Mouse (Mus musculus) C2C12 (cell line): Measurements from ENCODE around the gene Mafb. TPM values are rescaled to one million over a fixed set of nuclear protein-coding genes. Genes with fewer than 3 reads are reported as not detected.

ENCODE experiments used
- H3K27me3 ChIP-seq: one replicate; pipeline ENCODE4 v1.6.1; 2011; ENCODE audit not compliant: control insufficient read depth, insufficient read depth, insufficient read length
- H3K36me3 ChIP-seq: one replicate; pipeline ENCODE4 v1.6.1; 2011; ENCODE audit not compliant: control insufficient read depth, insufficient read depth
- H3K4me3 ChIP-seq: one replicate; pipeline ENCODE4 v1.5.1; 2011; ENCODE audit warnings: mild to moderate bottlenecking, control low read depth; ENCODE audit not compliant: poor library complexity, insufficient read depth, severe bottlenecking
- H3K79me2 ChIP-seq: one replicate; pipeline ENCODE4 v1.6.1; 2011; ENCODE audit not compliant: control insufficient read depth, insufficient read depth
- H3K79me3 ChIP-seq: one replicate; pipeline ENCODE4 v1.6.1; 2011; ENCODE audit warnings: low read depth, control low read depth
- H3ac ChIP-seq: one replicate; pipeline ENCODE3; 2011; ENCODE audit warnings: low read depth; ENCODE audit not compliant: control insufficient read depth, insufficient read length
- CEBPB ChIP-seq: IDR thresholded peaks from one replicate; pipeline ENCODE4 v1.6.1; 2011; ENCODE audit warnings: low read depth, mild to moderate bottlenecking, control low read depth, moderate library complexity
- CTCF ChIP-seq: IDR thresholded peaks from one replicate; pipeline ENCODE4 v1.5.1; 2011; ENCODE audit not compliant: control insufficient read depth, insufficient read depth, insufficient read length
- FOSL1 ChIP-seq: IDR thresholded peaks from one replicate; pipeline ENCODE4 v1.8.0; 2011; ENCODE audit warnings: mild to moderate bottlenecking, low read length; ENCODE audit not compliant: poor library complexity, insufficient read depth, severe bottlenecking
- MAX ChIP-seq: IDR thresholded peaks from one replicate; pipeline ENCODE4 v1.6.1; 2011; ENCODE audit warnings: mild to moderate bottlenecking, control low read depth
- MYOD1 ChIP-seq: IDR thresholded peaks from one replicate; pipeline ENCODE4 v1.6.1; 2011; ENCODE audit warnings: low read depth; ENCODE audit not compliant: control insufficient read depth, insufficient read length
- MYOG ChIP-seq: IDR thresholded peaks from one replicate; pipeline ENCODE4 v1.6.1; 2011; ENCODE audit not compliant: control insufficient read depth, insufficient read length; ENCODE audit errors: extremely low read depth
- USF1 ChIP-seq: IDR thresholded peaks from one replicate; pipeline ENCODE4 v1.6.1; 2011; ENCODE audit warnings: low read depth, mild to moderate bottlenecking, control low read depth, moderate library complexity
- polyA plus RNA-seq: library from polyadenylated mRNA; unstranded; fragments of >200 nt; fragmentation: generic; extraction: Trizol; gene quantifications from one replicate; pipeline ENCODE4 v1.2.1, GENCODE M21; 2012; ENCODE audit warnings: missing spikeins

The Mafb gene
- polyA plus RNA-seq, 1 experiment: 0.01 TPM

- Histone ChIP-seq H3K79me3 (no peaks in the 10 kb centered on the region), H3K36me3 (no peaks in the 10 kb centered on the region), H3ac (no peak overlapping the region), H3K79me2 (no peaks in the 10 kb centered on the region), H3K27me3 (peaks cover 26% of the 10 kb centered on the region), H3K4me3 (no peak overlapping the region)
- no peak for TF ChIP-seq MYOG
- no peak for TF ChIP-seq CEBPB
- no peak for TF ChIP-seq CTCF
- no peak for TF ChIP-seq FOSL1
- TF ChIP-seq MAX: no peak
- no peak for TF ChIP-seq MYOD1
- TF ChIP-seq USF1: no peak
These were observed 3.0 kb upstream of the Mafb start for GRCm38 (mm10) chr2:160369653-160370420.

- Histone ChIP-seq H3K36me3 (no peaks in the 10 kb centered on the region), H3K79me3 (no peaks in the 10 kb centered on the region), H3K79me2 (no peaks in the 10 kb centered on the region), H3K27me3 (peaks cover 26% of the 10 kb centered on the region), H3ac (no peak overlapping the region), H3K4me3 (no peak overlapping the region)
- TF ChIP-seq FOSL1 (no peak), MYOD1 (no peak), MAX (no peak), MYOG (no peak), CEBPB (no peak)
These were observed 1.8 kb upstream of the Mafb start for GRCm38 (mm10) chr2:160368422-160369357.

GRCm38 (mm10) chr2:160367448-160368208, 763 bp upstream of the Mafb start:
- Histone ChIP-seq H3K79me2 (no peaks in the 10 kb centered on the region), H3K79me3 (no peaks in the 10 kb centered on the region), H3K36me3 (no peaks in the 10 kb centered on the region), H3K4me3 (no peak overlapping the region), H3ac (no peak overlapping the region), H3K27me3 (peaks cover 26% of the 10 kb centered on the region)
- TF ChIP-seq USF1 (no peak), CTCF (peak; percentile 65)

GRCm38 (mm10) chr2:160366111-160366979, 520 bp downstream of the Mafb start:
- Histone ChIP-seq H3ac (no peak overlapping the region), H3K36me3 (no peaks in the 10 kb centered on the region), H3K27me3 (peaks cover 31% of the 10 kb centered on the region), H3K4me3 (no peak overlapping the region), H3K79me2 (no peaks in the 10 kb centered on the region), H3K79me3 (no peaks in the 10 kb centered on the region)
- TF ChIP-seq CEBPB (no peak), FOSL1 (no peak), MYOD1 (no peak), CTCF (no peak), MAX (no peak), MYOG (no peak), USF1 (no peak)
